Mouse (Mus musculus) heart, adult 8-10 months (tissue): ENCODE measurements around the gene Szrd1. TPM values are rescaled to one million over a fixed set of nuclear protein-coding genes. Genes with fewer than 3 reads are reported as not detected.
A peak's percentile ranks its signal among the peaks of the same experiment; 100 is the strongest.
"Not testable (repeated sequence)": the region's sequence is repeated elsewhere in the genome, so short reads cannot be mapped to it uniquely, and the experiment has no call there.

ENCODE experiments used
- DNase-seq: peaks from one replicate; pipeline ENCODE4 v3.0.0; 2022; ENCODE audit warnings: low spot score
- total RNA-seq, 4 experiments: library from RNA; stranded (reverse); gene quantifications; 2 replicates each; pipeline ENCODE4 v1.2.4; 2022

The Szrd1 gene
- total RNA-seq, 4 experiments from 2014 or later, result 87.5 to 111 (median 98.0) TPM

DNA sequence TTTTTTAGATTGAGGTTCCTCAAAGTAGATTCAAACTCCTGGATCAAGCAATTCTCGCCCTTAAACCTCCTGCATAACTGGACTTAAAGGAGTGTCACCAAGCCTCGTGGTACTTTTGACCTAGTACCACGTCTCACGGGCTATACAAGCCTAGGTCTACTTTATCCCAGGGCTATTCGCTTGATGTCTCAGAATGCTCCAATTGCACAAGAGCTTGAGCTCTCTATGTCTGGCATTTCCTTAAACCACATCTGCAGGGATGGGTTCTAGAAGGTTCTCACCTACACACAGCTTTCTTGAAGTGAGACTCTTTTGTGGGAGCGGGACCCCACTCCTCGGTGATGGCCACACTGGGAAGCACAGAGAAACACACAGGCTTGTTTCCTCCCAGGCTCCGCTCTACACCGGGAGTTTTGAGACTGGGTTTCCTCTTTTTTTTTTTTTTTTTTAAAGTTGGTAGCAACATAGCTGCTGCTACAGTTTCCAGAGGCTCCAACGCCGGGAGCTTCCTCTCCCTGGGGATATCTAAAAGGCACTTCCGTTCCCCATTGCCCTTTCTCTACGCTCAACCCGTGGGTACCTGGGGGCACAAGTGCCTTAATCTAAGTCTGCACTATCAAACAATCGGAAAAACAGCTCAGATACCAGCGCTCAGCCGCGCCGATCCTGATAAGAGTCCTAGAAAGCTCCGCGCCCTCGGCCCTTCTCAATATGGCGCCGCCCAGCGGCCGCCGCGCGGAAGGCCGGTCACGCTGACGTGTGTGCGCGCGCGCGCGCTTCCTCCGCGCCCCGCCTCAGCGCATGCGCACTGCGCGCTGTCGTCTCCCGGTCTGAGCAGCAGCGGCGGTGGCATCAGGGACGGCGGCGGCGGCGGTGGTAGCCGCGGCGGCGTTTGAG is 7.8 kb upstream of the Szrd1 start, which contains the start of gene Fbxo42:
Fbxo42 (plus strand) TSS at position 802 of the 897 bp plus-strand sequence.
- peak; percentile 91 for DNase-seq

DNA sequence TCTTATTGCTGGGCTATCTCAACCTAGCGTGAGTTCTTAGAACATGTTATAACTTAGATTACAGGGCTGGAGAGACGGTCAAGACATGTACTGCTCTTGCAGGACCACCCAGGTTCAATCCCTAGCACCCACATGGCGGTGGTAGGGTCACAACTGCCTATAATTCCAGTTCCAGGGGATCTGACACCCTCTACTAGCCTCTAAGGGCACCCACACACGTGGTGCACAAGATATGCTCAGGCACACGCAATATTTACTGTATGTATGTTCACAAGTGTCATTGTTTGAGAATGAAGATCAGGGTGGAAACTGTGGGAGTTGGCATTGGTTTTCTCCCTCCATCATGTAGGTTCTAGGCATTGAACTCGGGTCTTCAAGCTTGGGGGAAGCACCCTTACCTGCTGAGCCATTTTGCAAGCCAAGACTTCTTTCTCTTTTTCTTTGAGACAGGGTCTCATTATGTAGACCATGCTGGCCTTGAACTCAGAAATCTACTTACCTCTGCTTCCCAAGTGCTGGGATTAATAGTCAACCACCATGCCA is 7.0 kb upstream of the Szrd1 start:
- no peak for DNase-seq

DNA sequence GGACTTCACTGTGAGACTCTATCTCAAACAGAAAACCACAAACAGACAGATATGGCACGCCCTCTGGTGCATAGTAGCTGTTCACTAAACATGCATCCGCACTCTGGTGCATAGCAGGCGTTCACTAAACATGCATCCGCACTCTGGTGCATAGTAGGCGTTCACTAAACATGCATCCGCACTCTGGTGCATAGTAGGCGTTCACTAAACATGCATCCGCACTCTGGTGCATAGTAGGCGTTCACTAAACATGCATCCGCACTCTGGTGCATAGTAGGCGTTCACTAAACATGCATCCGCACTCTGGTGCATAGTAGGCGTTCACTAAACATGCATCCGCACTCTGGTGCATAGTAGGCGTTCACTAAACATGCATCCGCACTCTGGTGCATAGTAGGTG is 5.5 kb upstream of the Szrd1 start:
- DNase-seq, result not testable (repeated sequence)

DNA sequence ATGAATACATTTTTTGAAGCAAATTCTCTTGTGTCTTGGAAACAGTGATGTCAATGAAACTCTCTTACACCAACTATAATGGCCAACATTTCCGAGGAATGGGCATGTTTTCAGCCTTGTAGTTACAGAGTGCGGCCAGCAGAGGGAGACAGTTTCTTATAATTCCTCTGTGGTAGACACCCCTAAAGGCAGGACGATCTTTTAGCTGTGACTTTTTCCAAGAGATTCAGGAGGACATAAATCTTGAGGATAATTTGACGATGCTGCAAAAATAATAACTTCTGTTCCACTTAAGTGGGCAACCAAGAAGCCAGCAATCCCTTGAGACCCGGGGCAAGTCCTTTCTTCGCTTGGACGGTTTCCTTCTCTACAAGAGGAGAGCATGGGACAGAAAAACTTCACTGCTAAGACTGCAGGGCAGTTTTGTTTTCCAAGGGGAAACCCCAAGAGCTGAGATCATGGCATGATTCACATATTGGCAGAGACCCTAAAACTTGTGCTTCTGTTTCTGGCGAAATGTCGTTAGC is 2.8 kb upstream of the Szrd1 start:
- peak; percentile 89 for DNase-seq

DNA sequence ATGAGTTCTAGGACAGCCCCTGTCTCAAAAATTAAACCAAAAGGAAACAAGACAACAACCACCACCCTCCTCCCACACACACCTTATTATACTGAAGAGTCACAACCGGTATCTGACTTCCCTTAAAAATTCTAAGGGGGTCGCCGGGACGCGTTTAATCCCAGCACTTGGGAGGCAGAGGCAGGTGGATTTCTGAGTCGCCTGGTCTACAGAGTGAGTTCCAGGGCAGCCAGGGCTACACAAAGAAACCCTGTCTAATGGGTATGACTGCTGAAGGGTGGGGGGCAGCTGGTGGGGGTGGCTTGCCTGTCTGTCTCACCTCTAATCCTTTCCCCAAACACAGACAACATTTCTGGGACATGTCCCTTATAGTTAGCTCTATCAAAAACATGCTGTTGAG is 1.4 kb upstream of the Szrd1 start:
- DNase-seq, result no peak

DNA sequence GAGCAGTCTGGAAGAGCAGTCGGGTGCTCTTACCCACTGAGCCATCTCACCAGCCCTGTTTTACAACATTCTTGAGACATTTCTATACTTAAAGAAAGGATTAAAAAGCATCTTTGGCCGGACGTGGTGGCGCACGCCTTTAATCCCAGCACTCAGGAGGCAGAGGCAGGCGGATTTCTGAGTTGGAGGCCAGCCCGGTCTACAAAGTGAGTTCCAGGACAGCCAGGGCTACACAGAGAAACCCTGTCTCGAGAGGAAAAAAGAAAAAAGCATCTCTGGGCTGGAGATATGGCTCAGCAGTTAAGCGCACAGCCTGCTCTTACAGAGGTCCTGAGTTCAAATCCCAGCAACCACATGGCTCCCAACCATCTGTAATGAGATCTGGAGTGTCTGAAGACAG is 779 bp upstream of the Szrd1 start:
- DNase-seq, result not testable (repeated sequence)

DNA sequence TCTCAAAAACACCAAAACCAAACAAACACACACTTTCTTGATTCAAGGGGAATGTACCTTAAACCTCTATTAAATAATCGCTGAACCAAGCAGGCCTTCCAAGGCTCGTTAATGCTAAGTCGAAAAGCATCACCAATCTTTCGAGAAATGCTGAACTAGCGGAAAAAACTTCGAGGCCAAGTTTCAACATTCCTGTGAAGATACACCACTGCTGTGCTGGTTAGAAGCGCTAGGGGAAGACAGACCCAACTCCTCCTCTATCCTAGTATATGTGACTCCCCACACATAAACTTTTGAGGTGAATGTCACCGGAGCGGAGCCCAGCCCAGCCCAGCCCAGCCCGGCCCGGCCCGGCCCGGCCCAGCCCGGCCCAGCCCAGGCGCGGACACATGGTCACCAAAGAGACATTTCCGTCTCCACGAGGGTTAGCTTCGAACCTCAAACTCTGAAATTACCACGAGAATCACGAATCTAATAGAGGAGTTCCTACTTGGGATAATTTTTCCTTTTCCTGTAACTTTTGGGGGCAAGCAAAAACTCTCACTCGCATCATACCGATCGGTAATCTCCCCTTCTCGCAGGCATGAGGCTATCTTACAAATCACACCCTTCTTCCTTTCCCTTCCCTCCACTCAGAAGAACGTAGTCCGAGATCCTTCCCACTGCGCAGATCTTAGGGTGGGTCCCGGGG is 1.0 kb downstream of the Szrd1 start:
- no peak for DNase-seq

DNA sequence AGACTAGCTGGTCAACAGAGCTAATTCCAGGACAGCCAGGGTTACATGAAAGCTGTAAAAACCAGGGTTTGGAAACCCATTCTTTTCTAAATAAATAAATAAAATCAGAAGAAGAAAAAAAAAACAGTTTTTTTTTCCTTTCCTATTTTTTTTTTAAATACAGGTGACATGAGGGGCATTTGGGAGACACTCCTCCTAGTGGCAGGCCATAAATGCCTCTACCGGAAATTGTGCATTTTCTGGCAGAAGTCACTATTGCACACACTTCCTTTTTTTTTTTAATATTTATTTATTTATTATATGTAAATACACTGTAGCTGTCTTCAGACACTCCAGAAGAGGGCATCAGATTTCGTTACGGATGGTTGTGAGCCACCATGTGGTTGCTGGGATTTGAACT is 1.8 kb downstream of the Szrd1 start:
- DNase-seq, result not testable (repeated sequence)

DNA sequence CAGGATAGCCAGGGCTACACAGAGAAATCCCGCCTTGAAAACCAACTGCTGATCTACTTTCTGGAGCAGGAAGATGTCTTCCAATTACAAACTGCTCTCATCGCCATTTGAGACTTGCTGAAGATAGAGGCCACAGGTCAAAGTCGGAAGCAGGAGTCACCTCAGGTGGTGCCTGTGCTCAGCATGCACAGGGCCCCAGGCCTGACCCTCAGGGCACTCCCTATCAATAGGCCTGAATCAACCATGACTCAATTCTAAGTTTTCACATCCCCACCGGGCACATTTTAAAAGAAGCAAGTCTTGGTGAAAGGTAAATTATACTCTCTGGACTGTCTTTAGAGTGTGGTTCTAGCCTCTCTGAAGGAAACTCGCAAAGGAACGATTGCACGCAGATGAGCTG is 3.4 kb downstream of the Szrd1 start:
- DNase-seq, result no peak

DNA sequence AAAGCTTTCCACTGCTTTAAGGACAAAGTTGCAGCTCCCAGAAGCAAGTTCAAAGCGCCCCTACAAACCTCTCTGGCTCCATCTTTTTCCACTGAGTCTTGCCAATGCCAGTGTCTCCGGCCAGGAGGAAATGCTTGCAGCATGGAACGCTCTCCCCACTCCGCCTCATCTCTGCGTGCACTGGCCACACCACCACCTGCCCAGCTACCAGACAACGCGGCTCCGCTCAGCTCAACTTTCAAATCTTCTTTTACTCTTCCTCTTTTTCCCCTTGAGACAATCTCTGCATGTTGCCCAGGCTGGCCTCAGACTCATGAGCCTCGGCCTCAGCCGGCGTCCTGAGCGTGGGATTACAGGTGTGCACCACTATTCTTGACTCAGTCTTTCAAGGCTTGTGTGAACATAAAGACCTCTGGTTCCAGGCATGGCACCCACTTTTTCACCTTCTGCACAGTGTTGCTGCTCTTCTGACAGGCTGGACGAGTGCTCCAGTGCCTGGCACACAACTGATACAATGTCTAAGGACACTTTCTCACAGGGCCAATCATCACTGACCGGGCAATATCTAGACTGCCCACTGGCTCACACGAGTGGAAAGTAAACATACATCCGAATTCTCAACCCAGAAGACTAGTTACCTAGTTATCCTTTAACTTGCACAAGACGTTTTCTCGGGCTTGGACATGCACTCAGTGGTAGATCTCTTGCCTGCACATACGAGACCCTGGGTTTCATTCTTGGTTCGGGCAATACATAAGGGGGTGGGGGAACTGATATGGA is 4.6 kb downstream of the Szrd1 start:
- DNase-seq, result no peak

DNA sequence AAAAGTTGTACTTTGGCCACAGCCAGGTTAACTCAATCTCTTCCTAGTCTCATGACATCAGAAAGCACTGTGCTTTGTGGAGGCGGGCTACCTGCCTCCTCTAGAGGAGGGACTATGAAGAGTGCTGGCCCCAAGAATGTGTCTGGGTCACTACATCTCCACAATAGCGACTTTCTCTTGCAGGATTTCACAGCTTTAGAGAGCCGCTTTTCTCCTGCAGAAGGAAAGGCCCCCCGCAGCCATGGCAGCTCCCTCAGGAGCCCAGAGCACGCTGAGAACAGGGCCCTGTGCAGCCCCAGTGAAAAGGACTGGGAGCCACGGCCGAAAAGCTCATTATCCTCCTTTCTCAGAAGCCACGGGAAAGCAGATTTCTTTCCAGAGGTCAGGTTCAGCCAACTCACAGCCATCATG is 5.5 kb downstream of the Szrd1 start:
- DNase-seq, result no peak

DNA sequence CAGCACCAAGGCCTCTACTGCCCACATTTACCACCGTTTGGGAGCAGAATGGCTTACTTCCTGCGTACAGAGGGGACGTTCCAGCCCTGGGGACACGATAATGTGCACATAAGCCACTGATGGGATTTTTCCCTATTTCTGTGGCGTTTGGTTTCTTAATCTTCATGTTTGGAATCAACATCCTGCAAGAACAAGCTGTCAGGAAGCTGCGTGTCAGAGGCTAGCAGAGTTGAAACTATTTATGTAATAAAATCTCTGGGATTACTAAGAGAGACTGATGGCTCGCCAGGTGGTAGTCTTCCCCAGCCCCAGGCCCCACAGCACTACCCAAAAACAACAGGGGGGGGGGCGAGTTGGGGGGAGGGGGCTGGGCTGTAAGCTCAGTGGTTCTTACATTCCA is 6.3 kb downstream of the Szrd1 start:
- no peak for DNase-seq

DNA sequence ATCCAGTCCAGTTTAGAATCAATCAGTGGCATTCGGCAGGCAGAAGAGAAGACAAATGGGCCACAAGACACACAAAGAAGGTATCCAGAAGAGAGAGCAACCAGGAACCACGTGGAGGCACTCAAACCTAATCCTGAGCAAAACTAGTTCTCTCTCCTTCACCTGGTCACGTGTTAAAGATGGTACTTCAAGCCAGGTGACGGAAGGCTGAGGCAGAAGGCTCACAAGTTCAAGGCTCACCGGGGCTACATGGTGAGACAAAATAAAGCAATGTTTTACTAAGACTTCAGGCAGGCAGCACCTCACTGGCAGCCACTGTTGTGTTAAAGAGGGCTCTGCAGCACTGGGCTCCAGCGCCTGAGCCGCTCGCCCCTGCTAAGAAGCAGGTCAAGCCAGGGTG is 7.4 kb downstream of the Szrd1 start:
- DNase-seq, result no peak

DNA sequence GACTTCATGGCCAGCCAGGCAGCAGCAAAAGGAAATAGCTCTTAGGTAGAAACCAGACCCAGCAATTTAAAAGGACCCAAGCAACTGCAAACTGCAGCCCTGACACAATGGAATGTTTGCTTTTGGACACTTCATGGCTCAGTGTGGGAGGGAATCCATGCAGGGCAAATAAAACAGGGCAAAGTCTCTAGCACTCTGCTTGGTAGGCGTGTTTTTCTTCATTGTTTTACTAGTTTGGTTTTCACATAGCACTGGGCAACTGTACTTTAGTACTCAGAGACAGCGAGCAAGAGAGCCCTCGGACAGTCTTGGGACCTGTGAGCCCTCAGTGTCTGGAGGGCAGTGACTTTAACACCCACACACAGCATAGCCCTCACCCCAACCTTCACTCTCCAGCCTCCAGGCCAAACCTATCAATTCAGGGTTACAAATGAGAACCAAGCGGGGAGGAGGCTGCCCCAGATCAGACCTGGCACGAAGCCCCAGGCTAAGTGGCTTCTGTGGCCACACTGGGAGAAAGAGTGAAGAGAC is 8.0 kb downstream of the Szrd1 start:
- DNase-seq, result no peak

DNA sequence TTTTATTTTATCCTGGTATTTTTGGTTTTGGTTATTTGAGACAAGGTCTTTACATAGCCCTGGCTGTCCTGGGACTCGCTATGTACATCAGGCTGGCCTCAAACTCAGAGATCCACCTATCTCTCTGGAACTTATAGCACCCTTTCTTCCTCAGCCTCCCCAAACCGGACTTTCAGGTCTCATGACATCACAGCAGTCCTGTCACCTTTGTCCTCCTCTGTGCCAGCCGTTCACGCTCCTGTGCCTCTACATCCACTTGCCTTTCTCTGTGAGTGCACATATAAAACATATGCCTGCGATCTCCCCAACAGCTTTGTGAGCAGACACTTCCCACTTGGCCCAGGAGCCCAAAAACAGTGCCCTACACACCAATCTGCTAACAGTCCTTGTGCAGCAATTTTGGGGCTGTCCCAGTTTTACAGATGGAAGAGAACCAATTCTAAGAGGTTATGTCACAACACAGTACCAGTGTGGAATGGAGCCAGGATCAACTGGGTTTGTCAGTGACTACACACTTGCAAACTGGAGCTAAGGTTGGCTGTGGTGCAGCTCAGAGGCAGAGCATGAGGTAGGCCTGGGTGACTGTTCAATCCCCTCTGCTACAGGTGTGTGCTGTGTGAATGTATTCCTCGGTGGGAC is 8.8 kb downstream of the Szrd1 start:
- DNase-seq, result no peak

DNA sequence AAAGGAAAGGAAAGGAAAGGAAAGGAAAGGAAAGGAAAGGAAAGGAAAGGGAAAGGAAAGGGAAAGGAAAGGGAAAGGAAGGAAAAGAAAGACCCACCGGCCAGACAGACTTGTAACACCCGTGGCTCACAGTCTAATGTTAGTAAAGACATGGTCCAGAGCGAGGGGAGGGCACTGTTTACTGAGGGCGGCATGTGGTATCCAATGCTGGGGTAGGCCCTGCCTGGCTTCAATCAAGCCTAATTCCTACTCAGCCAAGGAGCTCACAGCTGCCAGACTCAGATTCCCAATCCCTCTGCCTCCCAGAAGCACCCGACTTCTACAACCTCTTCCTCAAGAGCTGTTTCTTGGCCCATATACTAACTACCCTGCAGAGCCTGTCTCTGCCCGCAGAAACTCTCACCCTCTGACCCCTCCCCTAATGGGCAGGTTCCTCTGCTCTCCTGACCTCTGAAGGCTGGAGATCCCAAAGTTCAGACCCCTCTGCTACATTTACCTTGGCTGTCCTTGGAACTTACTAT is 10.3 kb downstream of the Szrd1 start:
- no peak for DNase-seq

DNA sequence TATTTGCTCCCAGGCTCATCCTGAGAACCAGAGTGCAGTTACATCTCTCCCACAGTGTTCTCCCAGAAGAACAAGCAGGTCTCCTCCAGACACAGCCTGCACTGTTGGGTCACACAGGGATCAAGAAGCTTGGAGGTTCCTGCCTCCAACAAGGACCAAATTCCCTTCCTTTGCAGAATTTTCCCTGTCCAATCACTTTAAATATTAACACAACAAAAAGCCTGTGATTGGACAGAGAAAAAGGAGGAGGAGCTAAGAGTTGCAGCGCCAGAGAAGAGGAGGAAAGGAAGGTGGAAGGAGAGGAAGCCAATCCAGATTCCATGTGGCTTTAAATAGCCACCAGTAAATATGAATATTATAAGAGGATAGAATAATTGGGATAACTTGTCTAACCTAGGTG is 16.5 kb downstream of the Szrd1 start:
- DNase-seq, result no peak

DNA sequence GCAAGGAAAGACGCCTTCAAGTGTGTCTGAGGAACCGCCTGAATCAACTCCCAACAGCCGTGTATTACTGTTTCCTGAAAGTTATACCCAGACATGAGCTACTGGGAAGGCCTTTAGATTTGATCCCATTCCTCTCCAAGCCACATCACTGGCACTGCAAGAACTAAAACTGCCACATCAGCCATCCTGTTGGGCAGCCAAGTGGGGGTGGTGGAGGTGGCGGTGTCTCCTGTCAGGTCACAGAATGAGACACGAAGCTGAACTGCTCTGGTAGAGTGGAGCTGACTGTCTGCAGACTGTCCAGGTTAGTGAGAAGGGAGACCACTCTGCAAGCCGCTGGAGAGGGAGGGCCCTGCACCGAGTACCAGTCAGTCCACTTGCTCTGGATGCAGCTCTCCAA is 16.9 kb downstream of the Szrd1 start:
- DNase-seq, result no peak

DNA sequence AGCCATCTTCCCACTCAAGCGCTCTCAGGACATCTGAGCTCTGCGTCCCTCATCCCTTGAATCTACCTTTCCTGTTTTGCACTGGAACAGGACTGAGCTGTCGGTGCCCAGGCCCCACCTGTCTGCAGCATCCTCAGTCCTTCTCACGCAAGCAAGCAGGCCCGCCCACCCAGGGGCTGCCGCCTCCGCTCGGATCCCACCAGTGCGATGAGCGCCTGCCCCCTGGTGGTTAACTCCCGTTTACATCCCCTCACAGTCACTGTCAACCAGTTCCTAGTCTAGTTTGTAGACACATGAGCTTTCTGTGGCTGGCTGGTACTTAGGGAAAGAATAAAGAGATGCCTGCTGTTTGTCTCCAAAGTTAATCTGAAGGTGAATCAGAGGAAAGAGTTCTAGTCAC is 18.9 kb downstream of the Szrd1 start:
- DNase-seq, result no peak

DNA sequence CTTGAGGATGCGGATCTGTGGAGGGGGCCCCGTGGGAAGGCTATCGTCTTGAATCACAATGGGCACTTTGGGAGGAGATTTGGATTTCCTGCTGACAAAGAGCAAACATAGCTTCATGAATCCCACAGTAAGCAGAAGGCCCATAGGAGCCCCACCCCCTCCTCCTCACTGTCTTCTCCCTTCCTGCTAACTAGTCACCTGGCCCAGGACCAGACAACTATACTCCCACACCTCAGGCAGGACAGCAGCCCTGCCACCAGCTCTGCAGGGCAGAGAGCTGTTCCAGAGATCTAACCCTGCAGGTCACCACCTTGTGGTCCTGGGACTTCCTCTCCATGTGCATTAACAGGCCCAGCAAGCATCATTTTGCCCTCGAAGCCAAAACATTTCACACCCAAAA is 20.9 kb downstream of the Szrd1 start:
- DNase-seq, result no peak

DNA sequence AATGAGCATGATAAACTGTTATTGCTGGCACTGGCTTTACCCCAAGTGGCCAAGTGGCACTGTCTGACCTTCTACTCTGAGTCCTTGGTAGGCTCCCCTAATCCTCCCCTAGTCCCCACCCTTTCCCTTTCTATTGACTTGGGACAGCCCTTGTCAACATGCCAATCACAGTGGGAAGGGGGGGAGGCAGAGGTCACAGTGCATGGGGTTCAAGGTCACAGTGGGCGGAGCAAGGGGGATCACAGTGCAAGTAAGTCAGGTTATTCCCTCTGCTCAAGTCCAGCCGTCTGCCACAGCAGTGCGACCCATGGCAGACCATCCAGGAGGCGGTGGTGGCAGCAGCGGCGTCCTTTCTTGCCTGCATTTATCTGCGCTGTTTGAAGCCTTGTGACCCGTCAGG is 24.2 kb downstream of the Szrd1 start:
- DNase-seq, result no peak
